Mouse (Mus musculus): ENCODE measurements around the gene Glud1. TPM values are rescaled to one million over a fixed set of nuclear protein-coding genes. Genes with fewer than 3 reads are reported as not detected.

Gene Glud1
- polyA plus RNA-seq, 1 experiment from 2014 or later: 73.6 TPM

DNA sequence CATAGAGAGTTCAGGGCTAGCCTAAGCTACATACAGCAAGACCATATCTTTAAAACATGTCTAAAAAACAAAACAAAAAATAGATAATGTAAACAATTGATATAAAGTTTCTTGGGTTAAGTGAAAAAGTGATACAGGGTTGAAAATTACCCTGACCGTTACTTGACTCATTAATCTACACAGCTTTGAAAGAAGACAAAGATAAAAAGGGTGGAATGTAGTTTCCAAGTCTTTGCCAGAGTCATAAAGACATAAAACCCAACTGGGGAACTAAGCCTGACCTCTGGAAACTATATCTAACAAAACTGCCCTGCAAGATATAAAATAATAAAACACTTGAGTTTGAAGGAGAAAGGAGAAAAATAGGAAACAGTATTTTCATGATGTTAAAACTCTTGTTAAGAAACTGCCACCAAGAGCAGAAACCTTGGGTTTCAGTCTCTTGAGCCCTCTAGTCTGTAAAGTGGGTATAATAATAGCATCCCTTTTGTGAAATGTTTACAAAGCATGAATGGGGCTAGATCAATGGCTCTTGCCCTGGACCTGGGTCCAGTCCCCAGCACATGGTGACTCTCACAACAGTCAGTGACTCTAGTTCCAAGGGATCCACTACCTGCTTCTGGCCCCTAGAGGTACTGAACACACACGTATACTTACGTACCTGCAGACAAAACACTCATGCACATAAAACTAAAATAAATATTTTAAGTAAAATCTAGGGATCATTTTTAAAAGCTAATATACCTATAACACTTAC is 21.1 kb upstream of the Glud1 start:
- peak; percentile 82 for ATAC-seq
- Histone ChIP-seq H3K4me2 (ENCODE audit: low read depth, low read length) (no peak overlapping the region), H3K4me1 (ENCODE audit: control insufficient read depth, insufficient read depth, low read length) (no peaks in the 10 kb centered on the region), H3K36me3 (ENCODE audit: control insufficient read depth, insufficient read depth, low read length) (no peaks in the 10 kb centered on the region), H3K9ac (ENCODE audit: low read depth, low read length) (no peak overlapping the region), H3K27me3 (replicated peaks; ENCODE audit: control insufficient read depth, insufficient read depth, low read length) (no peaks in the 10 kb centered on the region), H3K27ac (ENCODE audit: low read length) (no peak overlapping the region), H3K4me3 (ENCODE audit: low read length) (no peak overlapping the region), H3K9me3 (ENCODE audit: control insufficient read depth, low read length) (no peaks in the 10 kb centered on the region)
- 69% methylated on average over 3 of the region's 3 CpGs for WGBS

DNA sequence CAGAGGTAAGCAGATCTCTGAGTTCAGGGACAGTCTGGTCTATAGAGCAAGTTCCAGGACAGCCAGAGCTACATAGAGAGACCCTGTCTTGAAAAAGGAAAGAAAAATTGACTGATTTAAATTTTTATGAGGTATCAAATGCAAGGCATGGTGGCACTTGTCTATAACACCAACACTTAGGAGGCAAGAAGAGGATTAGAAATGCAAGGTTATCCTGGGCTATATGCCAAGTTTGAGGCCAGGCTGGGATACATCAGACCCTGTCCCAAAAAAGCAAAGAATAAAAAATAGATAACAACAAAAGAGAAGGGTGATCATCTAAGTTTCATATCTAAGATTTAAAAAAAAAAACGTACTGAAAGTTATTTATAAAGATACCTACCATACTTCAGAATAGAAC is 20.3 kb upstream of the Glud1 start:
- Histone ChIP-seq H3K27ac (ENCODE audit: low read length) (no peak overlapping the region), H3K9ac (ENCODE audit: low read depth, low read length) (no peak overlapping the region), H3K27me3 (replicated peaks; ENCODE audit: control insufficient read depth, insufficient read depth, low read length) (no peaks in the 10 kb centered on the region), H3K36me3 (ENCODE audit: control insufficient read depth, insufficient read depth, low read length) (no peaks in the 10 kb centered on the region), H3K9me3 (ENCODE audit: control insufficient read depth, low read length) (no peaks in the 10 kb centered on the region), H3K4me3 (ENCODE audit: low read length) (no peak overlapping the region), H3K4me1 (ENCODE audit: control insufficient read depth, insufficient read depth, low read length) (no peaks in the 10 kb centered on the region), H3K4me2 (ENCODE audit: low read depth, low read length) (no peak overlapping the region)
- 39% methylated on average over 1 of the region's 1 CpGs for WGBS
- 0 out of 2 replicates have a peak, but pooled peaks have one; percentile 35 for ATAC-seq

DNA sequence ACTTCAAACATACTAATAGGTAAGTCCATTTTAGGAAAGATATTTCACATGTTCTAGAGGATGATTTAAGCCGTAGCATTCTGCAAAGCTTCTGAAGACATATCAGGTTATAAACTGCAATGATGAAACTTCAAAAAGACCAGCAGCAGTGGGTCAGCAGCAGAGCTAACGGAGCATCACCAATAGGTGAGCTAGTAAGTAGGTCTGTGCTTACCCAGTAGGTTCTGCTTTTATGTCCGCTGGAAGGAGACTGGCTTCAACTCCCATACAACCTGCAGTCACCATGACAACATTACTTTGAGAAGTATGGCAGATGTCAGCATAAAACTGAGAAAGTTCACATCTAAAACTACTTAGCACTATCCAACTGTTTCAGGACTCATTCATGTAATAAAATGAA is 16.9 kb upstream of the Glud1 start:
- Histone ChIP-seq H3K9ac (ENCODE audit: low read depth, low read length) (no peak overlapping the region), H3K4me1 (ENCODE audit: control insufficient read depth, insufficient read depth, low read length) (peaks cover 13% of the 10 kb centered on the region), H3K36me3 (ENCODE audit: control insufficient read depth, insufficient read depth, low read length) (no peaks in the 10 kb centered on the region), H3K27ac (ENCODE audit: low read length) (no peak overlapping the region), H3K4me3 (ENCODE audit: low read length) (no peak overlapping the region), H3K4me2 (ENCODE audit: low read depth, low read length) (no peak overlapping the region), H3K9me3 (ENCODE audit: control insufficient read depth, low read length) (no peaks in the 10 kb centered on the region), H3K27me3 (replicated peaks; ENCODE audit: control insufficient read depth, insufficient read depth, low read length) (no peaks in the 10 kb centered on the region)
- no peak for ATAC-seq
- WGBS: 83% methylated on average over 3 of the region's 3 CpGs

DNA sequence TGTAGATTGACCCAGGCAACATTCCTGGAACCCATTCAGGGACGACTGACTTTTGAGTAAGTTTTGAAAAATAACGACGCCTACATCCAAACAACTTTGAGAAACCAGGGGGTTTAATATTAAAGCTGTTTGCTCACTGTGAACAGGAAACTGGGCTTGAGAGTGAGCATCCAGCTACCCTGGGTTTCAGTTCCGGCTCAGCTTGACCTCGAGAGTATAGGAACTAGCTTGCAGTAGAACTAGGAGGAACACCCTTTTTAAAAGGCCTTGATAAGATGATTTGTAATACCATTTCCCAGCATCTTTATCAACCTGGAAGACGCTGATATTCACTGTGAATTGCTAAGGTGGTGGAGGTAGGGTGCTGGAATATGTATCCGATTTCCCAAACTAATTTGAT is 14.2 kb upstream of the Glud1 start:
- no peak for ATAC-seq
- Histone ChIP-seq H3K4me1 (ENCODE audit: control insufficient read depth, insufficient read depth, low read length) (peaks cover 21% of the 10 kb centered on the region), H3K4me3 (ENCODE audit: low read length) (no peak overlapping the region), H3K27me3 (replicated peaks; ENCODE audit: control insufficient read depth, insufficient read depth, low read length) (no peaks in the 10 kb centered on the region), H3K4me2 (ENCODE audit: low read depth, low read length) (no peak overlapping the region), H3K9ac (ENCODE audit: low read depth, low read length) (no peak overlapping the region), H3K36me3 (ENCODE audit: control insufficient read depth, insufficient read depth, low read length) (no peaks in the 10 kb centered on the region), H3K27ac (ENCODE audit: low read length) (no peak overlapping the region), H3K9me3 (ENCODE audit: control insufficient read depth, low read length) (no peaks in the 10 kb centered on the region)
- WGBS: 76% methylated on average over 7 of the region's 7 CpGs

DNA sequence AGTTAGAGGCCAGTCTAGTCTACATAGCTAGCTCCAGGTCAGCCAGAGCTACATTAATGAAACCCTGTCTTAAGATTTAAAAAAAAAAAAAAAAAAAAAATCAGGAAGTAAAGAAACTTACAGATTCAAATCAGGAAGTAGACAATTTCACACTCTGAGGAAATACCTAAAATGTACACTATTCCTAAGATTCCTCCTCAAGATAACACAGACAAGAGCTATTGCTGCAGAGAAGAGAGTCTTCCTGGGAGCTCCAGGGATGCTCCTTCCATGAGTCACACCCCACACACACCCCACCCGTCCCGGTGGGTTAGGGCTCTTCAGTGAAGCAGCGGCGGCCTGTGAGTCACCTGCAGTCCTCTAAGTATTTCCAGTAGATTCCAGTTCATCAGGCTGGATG is 13.5 kb upstream of the Glud1 start:
- ATAC-seq: peak; percentile 56
- WGBS: 28% methylated on average over 4 of the region's 4 CpGs
- Histone ChIP-seq H3K4me1 (ENCODE audit: control insufficient read depth, insufficient read depth, low read length) (peaks cover 21% of the 10 kb centered on the region), H3K27ac (ENCODE audit: low read length) (no peak overlapping the region), H3K36me3 (ENCODE audit: control insufficient read depth, insufficient read depth, low read length) (no peaks in the 10 kb centered on the region), H3K4me2 (ENCODE audit: low read depth, low read length) (no peak overlapping the region), H3K9me3 (ENCODE audit: control insufficient read depth, low read length) (no peaks in the 10 kb centered on the region), H3K4me3 (ENCODE audit: low read length) (no peak overlapping the region), H3K27me3 (replicated peaks; ENCODE audit: control insufficient read depth, insufficient read depth, low read length) (no peaks in the 10 kb centered on the region), H3K9ac (ENCODE audit: low read depth, low read length) (no peak overlapping the region)

DNA sequence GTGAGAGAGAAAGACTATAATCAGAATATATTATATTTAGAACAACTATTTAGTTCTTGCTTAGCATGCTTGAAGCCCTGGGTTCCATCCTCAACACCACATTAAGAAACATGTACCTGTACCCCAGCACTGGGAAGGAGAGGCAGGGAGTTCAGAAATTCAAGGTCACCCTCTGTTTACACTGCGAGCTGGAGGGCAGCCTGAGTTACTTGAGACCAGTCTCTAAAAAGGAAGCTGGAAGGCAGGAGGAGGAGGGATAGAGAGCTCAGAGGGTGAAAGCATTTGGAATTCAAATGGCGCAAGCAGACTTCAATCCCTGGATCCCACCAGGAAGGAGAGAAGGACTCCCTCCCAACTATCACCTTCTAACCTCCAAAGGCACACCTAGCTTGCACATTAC is 12.9 kb upstream of the Glud1 start:
- Histone ChIP-seq H3K27me3 (replicated peaks; ENCODE audit: control insufficient read depth, insufficient read depth, low read length) (no peaks in the 10 kb centered on the region), H3K4me1 (ENCODE audit: control insufficient read depth, insufficient read depth, low read length) (peaks cover 21% of the 10 kb centered on the region), H3K4me3 (ENCODE audit: low read length) (no peak overlapping the region), H3K36me3 (ENCODE audit: control insufficient read depth, insufficient read depth, low read length) (no peaks in the 10 kb centered on the region), H3K4me2 (ENCODE audit: low read depth, low read length) (no peak overlapping the region), H3K9me3 (ENCODE audit: control insufficient read depth, low read length) (no peaks in the 10 kb centered on the region), H3K9ac (ENCODE audit: low read depth, low read length) (no peak overlapping the region), H3K27ac (ENCODE audit: low read length) (peak overlapping the region; percentile 28; the same call in 1 of the 2 replicates)
- 0 out of 2 replicates have a peak, but pooled peaks have one; percentile 37 for ATAC-seq
- 44% methylated on average over 2 of the region's 2 CpGs for WGBS

DNA sequence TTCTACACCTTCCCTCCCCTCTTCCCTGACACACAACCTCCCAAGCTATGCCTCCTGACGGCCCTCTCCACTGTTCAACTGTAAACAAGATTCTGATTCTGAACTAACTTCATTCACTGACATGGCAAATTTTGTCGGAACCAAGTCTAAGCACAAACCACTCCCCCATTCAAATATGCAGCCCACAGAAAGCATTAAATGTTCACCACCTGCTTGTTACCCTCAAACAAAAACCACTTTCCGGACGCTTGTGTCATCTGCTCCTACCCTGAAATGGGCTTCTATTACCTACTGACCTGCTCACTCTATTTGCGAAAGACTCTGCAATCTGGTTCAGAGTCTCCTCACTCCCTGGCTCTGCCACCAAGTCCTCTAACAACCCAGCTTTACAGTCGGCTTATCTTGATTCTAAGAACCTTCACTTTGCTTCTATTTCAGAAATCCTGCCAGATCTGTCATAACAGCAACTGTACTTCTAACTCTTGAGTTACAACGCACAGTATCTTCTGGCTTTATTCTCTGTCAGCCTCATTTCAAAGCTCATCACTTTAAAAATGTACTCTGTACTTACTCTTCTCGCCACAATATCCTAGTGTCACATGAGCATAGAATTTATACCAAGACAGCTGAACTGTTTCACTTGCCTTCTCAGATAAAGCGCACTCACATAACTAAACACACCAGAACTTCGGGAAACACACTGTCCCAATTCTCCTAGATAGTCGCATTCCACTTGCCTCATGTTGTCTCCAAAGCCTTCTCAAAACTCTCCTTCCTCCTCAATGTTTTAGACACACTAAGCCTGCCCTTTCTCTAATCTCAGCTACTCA is 11.4 kb upstream of the Glud1 start:
- WGBS: 50% methylated on average over 11 of the region's 11 CpGs
- peak overlapping the region; percentile 5; the same call in 1 of the 2 replicates for H3K27ac ChIP-seq (ENCODE audit: low read length)
- H3K4me3 ChIP-seq (ENCODE audit: low read length): no peak overlapping the region
- no peaks in the 10 kb centered on the region for H3K36me3 ChIP-seq (ENCODE audit: control insufficient read depth, insufficient read depth, low read length)
- no peaks in the 10 kb centered on the region for H3K27me3 ChIP-seq (replicated peaks; ENCODE audit: control insufficient read depth, insufficient read depth, low read length)
- H3K4me1 ChIP-seq (ENCODE audit: control insufficient read depth, insufficient read depth, low read length): peaks cover 30% of the 10 kb centered on the region
- peak; percentile 36; the same call in 1 of the 2 replicates for ATAC-seq
- H3K9ac ChIP-seq (ENCODE audit: low read depth, low read length): no peak overlapping the region
- H3K4me2 ChIP-seq (ENCODE audit: low read depth, low read length): no peak overlapping the region; the same call in 1 of the 2 replicates
- H3K9me3 ChIP-seq (ENCODE audit: control insufficient read depth, low read length): no peaks in the 10 kb centered on the region

DNA sequence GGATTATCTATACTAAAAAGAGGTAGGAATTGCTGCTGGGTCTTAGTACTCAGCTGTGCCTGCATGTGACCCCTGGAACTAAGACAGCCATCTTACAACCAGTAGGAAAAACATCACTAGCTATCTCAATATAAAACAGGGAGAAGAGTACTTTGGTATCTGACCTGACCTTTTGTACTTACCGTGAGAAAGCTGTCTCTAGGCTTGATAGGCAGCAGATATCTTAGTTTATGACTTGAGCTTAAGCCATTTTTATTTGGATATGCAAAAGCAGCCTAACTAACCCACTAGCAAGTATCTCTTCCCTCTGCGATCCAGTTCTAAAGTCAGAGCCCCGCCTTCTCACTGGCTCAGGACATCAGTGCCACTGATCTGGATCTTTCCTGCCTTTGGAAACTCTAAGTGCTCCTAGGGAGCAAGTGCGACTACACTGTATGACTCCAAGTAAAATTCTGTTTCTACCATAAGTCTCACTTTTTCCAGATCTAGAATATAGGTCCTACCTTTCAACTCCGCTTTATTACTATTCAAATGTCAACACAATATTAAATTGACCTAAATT is 7.8 kb upstream of the Glud1 start:
- Histone ChIP-seq H3K4me3 (ENCODE audit: low read length) (no peak overlapping the region), H3K9ac (ENCODE audit: low read depth, low read length) (no peak overlapping the region), H3K27ac (ENCODE audit: low read length) (no peak overlapping the region), H3K4me2 (ENCODE audit: low read depth, low read length) (no peak overlapping the region), H3K36me3 (ENCODE audit: control insufficient read depth, insufficient read depth, low read length) (no peaks in the 10 kb centered on the region), H3K9me3 (ENCODE audit: control insufficient read depth, low read length) (no peaks in the 10 kb centered on the region), H3K27me3 (replicated peaks; ENCODE audit: control insufficient read depth, insufficient read depth, low read length) (no peaks in the 10 kb centered on the region), H3K4me1 (ENCODE audit: control insufficient read depth, insufficient read depth, low read length) (peaks cover 26% of the 10 kb centered on the region)
- ATAC-seq: peak; percentile 72
- WGBS: 58% methylated on average over 5 of the region's 5 CpGs

DNA sequence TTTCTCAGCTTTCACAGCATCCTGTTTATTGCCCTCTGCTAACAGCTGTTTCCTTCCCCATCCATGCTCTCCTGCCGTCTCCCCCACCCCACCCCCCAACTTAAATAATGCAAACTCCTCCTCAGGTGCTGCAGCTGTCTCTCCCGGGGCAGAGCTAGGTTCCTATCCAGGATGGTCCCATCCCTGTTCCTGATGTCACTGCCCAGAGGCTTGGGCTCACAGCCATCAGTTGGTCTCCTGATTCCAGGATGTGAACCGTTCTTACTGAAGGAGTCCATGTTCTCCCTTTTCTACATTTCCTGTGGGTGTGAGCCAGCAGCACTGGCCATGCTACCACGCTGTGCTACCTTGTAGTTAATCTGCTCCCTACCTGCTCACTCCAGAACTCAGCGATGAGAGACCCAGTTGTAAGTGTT is 7.3 kb upstream of the Glud1 start:
- peak; percentile 37 for ATAC-seq
- no peaks in the 10 kb centered on the region for H3K27me3 ChIP-seq (replicated peaks; ENCODE audit: control insufficient read depth, insufficient read depth, low read length)
- H3K4me2 ChIP-seq (ENCODE audit: low read depth, low read length): no peak overlapping the region
- no peak overlapping the region for H3K9ac ChIP-seq (ENCODE audit: low read depth, low read length)
- 21% methylated on average over 5 of the region's 5 CpGs for WGBS
- H3K27ac ChIP-seq (ENCODE audit: low read length): peak overlapping the region; percentile 20; the same call in 1 of the 2 replicates
- no peaks in the 10 kb centered on the region for H3K36me3 ChIP-seq (ENCODE audit: control insufficient read depth, insufficient read depth, low read length)
- H3K9me3 ChIP-seq (ENCODE audit: control insufficient read depth, low read length): no peaks in the 10 kb centered on the region
- H3K4me3 ChIP-seq (ENCODE audit: low read length): no peak overlapping the region
- H3K4me1 ChIP-seq (ENCODE audit: control insufficient read depth, insufficient read depth, low read length): peaks cover 24% of the 10 kb centered on the region

All from intestine, embryonic 16.5 days (tissue).